Mouse (Mus musculus): ENCODE measurements at regions not wholly inside any gene's neighbourhood (a gene's known extent, or its start where the extent isn't known, plus 50 kb on each side); places are given as distances from the start of the nearest gene placed in this dataset.
A peak's percentile ranks its signal among the peaks of the same experiment; 100 is the strongest.

DNA sequence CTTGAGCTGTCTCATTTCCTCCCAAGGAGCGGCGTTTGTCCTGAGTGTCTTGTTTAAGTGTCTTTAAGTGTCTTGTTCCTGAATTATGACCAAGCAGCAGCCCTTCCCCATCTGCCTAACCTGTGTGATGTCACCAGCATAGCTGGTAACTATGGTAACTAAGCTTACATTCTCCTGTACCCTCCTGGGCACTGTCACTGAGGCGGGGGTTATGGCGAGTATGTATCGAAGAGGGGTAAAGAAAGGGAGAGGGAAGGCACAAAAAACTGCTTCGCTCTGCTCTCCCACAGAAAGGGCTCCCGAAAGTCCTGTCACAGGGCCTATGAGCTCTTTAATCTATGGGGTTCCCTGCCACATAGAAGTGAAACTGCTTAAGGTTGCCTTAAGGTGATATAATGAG lies 89.6 kb downstream of the Ppp4r2 start:
- peaks cover 8% of the 10 kb centered on the region for H3K27me3 ChIP-seq
- DNase-seq (ENCODE audit: low read depth, low spot score) (no peak), ATAC-seq (no peak)
- CTCF ChIA-PET = no interaction called here
- POLR2A ChIA-PET = no interaction called here
- TF ChIP-seq CTCF (IDR thresholded peaks at IDR 0.05) = no peak
- in situ Hi-C loops (cut with MboI; ENCODE audit: low pct_unique_long_range_greater_than_20kb) = no loop called here

DNA sequence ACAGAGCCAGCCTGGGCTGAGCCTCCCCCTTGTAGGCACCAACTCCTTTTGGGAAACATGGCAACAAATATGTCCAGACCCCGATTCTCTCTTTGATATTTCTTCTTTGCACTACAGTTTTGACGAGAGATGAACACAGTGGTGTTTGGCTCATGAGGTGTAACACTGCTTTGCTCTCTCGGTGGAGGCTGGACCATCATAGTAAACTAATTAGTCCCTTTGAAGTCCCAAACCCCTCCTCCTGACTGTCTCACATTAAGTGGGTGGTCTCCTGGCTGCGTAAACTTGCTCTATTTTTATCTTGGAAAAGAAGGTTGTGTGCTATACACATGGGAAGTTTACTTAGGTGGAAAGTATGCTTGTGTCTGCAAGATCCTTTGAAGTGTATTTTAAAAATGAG lies 90.3 kb downstream of the Ppp4r2 start:
- CTCF ChIA-PET = no interaction called here

DNA sequence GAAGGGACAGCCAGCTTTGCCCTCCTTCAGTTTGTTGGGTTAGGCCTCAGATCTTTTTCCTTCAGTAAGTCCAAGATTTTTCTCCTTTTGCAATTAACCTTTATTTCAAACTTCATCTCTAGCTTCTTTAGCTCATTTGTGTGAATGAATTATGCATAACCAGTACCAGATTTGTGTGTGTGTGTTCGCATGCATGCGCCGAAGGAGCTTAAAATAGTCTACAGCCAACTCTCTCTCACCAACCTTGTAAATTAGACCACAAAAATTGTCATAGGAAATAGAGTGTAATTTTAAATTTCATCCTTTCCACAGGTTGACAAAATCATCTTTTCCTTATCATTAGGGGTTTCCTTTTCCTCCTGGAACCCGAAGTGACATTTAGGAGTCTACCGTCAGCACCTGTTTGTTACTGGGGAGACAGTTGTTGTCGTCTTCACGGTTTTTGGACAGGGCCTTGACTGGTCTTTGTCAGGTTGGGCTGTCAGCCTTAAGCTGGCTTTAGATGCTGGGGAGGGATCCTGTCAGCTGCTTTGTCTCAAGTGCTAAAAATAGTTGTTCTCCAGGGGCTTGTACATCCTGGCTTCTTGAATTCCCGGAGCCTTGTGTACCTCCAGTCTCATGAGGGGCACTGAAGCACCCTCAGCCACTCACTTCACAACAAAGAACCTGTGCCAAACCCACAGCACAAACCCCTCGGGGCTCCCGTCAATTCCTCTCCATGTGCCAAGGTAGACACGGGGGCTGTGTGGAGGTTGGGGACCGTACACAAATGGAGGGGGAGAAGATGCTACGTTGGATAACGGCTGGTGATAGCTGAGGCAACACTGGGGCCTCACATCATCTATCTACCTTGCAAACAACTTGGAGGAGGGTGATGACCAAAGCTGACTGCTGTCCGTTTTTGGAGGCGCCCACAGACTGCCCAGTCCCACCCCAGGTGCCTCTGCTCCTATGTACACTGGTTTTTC lies 95.7 kb downstream of the Ppp4r2 start:
- TF ChIP-seq CTCF (IDR thresholded peaks at IDR 0.05) = no peak
- no peak for ATAC-seq
- CTCF ChIA-PET = no interaction called here
- peaks cover 22% of the 10 kb centered on the region for H3K27me3 ChIP-seq
- no peak for DNase-seq (ENCODE audit: low read depth, low spot score)
- in situ Hi-C loops (cut with MboI; ENCODE audit: low pct_unique_long_range_greater_than_20kb) = no loop called here
- POLR2A ChIA-PET = interaction anchor here (0.9 kb wide), 1 partner anchor 16 kb away, joined by 3 read pairs; no protein-coding TSS in a partner anchor

More for the DNA sequence above, 90.3 kb downstream of the Ppp4r2 start:
- no peak for TF ChIP-seq CTCF (IDR thresholded peaks at IDR 0.05)
- DNase-seq (ENCODE audit: low read depth, low spot score) (no peak), ATAC-seq (no peak)
- H3K27me3 ChIP-seq = peaks cover 8% of the 10 kb centered on the region
- POLR2A ChIA-PET = no interaction called here
- in situ Hi-C loops (cut with MboI; ENCODE audit: low pct_unique_long_range_greater_than_20kb) = no loop called here

DNA sequence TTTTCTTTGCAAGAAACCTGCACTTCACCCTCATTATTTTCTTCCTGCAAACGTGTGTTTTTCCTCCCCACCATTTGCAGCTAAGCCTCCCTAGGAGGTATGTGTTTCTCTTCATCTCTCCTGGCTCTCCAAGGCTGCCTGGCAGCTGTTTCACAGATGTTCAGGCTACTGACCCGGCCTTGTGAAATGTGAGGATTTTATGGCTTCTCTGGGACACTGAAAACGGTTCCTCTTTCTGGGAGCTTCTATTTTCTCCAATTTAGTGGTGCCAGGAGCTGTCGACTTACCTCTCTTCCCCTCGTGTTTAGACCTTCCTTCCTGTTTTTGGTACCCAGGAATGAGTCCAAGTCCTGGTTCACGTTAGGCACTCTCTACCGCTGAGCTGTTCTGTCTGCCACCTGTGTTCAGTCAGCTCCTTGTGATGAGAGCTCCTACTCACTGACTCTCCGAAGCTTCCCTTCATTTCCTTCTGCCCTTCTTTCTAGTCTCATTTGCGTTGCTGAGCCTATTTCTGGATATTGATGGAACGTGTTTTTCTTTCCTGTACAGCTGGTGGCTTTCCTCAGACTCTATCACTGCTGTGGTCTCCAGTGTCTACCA lies 96.4 kb downstream of the Ppp4r2 start:
- H3K27me3 ChIP-seq = peaks cover 22% of the 10 kb centered on the region
- ATAC-seq (no peak), DNase-seq (ENCODE audit: low read depth, low spot score) (no peak)
- in situ Hi-C loops (cut with MboI; ENCODE audit: low pct_unique_long_range_greater_than_20kb) = no loop called here
- CTCF ChIA-PET = no interaction called here
- POLR2A ChIA-PET = interaction anchor here (0.9 kb wide), 1 partner anchor 17 kb away, joined by 3 read pairs; no protein-coding TSS in a partner anchor
- no peak for TF ChIP-seq CTCF (IDR thresholded peaks at IDR 0.05)

- peaks cover 22% of the 10 kb centered on the region for H3K27me3 ChIP-seq
- ATAC-seq (no peak), DNase-seq (ENCODE audit: low read depth, low spot score) (no peak)
- in situ Hi-C loops (cut with MboI; ENCODE audit: low pct_unique_long_range_greater_than_20kb) = no loop called here
- no peak for TF ChIP-seq CTCF (IDR thresholded peaks at IDR 0.05)
- POLR2A ChIA-PET = no interaction called here
- CTCF ChIA-PET = no interaction called here
Measured at GRCm38 (mm10) chr6:100930706-100931105, 97.3 kb downstream of the Ppp4r2 start.

DNA sequence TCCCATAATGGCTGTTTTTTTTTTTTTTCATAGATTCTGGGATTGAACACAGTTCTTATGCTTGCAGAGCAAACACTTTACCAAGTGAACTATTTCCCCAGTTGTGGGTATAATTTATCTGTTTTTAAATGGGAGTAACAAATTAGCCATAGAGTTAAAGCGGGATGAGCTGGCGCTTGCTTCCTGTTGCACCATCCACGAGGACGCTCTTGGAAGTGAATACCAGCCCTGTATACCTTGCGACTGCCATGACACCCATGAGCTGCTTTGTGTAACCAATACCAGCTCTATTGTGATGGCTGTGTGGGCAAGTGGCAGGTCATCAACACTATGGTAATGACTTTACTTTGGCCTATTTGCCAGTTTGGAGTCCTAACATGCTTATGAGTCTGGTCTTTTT lies 101.0 kb downstream of the Ppp4r2 start:
- CTCF ChIA-PET = interaction anchor here (0.6 kb wide), 1 partner anchor 15 kb away, joined by 3 read pairs; no protein-coding TSS in a partner anchor
- ATAC-seq (no peak), DNase-seq (ENCODE audit: low read depth, low spot score) (no peak)
- POLR2A ChIA-PET = no interaction called here
- peaks cover 8% of the 10 kb centered on the region for H3K27me3 ChIP-seq
- in situ Hi-C loops (cut with MboI; ENCODE audit: low pct_unique_long_range_greater_than_20kb) = no loop called here
- TF ChIP-seq CTCF (IDR thresholded peaks at IDR 0.05) = no peak

GRCm38 (mm10) chr6:100937802-100938201 lies 104.4 kb downstream of the Ppp4r2 start:
- DNase-seq (ENCODE audit: low read depth, low spot score) (no peak), ATAC-seq (no peak)
- no peaks in the 10 kb centered on the region for H3K27me3 ChIP-seq
- POLR2A ChIA-PET = interaction anchor here (0.6 kb wide), 1 partner anchor 18 kb away, joined by 3 read pairs; no protein-coding TSS in a partner anchor
- in situ Hi-C loops (cut with MboI; ENCODE audit: low pct_unique_long_range_greater_than_20kb) = no loop called here
- CTCF ChIA-PET = interaction anchor here (0.6 kb wide), 1 partner anchor 16 kb away, joined by 3 read pairs; no protein-coding TSS in a partner anchor
- TF ChIP-seq CTCF (IDR thresholded peaks at IDR 0.05) = no peak

- no peak for ATAC-seq
- no peak for DNase-seq (ENCODE audit: low read depth, low spot score)
- ChIA-PET CTCF (interaction anchor here (0.6 kb wide), 1 partner anchor 16 kb away, joined by 3 read pairs; no protein-coding TSS in a partner anchor), POLR2A (interaction anchor here (0.6 kb wide), 1 partner anchor 19 kb away, joined by 3 read pairs; no protein-coding TSS in a partner anchor)
- no peak for TF ChIP-seq CTCF (IDR thresholded peaks at IDR 0.05)
- no peaks in the 10 kb centered on the region for H3K27me3 ChIP-seq
- in situ Hi-C loops (cut with MboI; ENCODE audit: low pct_unique_long_range_greater_than_20kb) = no loop called here
Measured at GRCm38 (mm10) chr6:100938376-100938775, 105.0 kb downstream of the Ppp4r2 start.

DNA sequence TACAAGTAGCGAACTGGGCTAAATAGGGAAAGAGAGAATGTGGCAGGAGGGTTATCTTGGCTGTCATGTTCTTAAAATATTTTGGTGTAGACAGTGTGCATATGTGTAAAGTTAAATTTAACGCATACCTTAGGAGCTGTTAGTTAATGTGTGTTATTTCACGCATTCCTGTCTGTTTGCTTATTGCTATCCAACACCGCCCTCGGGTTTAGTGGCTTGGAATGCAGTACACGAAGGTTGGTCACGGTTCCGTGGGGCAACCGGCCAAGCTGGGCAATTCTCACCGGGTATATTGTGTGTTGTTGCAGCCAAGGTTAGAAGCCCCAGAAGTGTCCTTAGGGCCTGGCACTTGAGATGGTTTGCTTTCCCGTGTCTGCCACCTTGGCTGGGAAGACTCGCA lies 105.6 kb downstream of the Ppp4r2 start:
- in situ Hi-C loops (cut with MboI; ENCODE audit: low pct_unique_long_range_greater_than_20kb) = no loop called here
- ChIA-PET CTCF (no interaction called here), POLR2A (no interaction called here)
- peak; percentile 78 for ATAC-seq
- H3K27me3 ChIP-seq = no peaks in the 10 kb centered on the region
- no peak for TF ChIP-seq CTCF (IDR thresholded peaks at IDR 0.05)
- no peak for DNase-seq (ENCODE audit: low read depth, low spot score)

DNA sequence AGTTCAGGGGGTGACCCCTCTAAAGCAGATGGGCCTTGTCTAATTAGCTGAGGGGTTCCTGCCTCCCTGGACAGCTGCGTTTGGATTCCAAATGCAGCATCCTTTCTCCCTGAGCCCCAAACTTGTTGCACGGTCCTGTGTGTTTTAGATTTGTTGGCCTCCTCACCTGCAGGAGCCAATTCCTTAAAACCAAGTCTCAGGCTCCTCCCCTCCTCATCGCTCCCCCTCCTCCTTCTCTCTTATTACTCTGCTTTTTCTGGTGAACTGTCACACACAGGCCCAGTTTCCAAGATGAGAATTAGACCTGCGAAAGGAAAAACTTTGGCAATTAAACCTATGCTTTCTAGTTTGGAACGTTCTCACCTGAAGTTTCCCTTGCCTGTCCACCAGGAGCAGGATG lies 106.3 kb downstream of the Ppp4r2 start:
- TF ChIP-seq CTCF (IDR thresholded peaks at IDR 0.05) = no peak
- ChIA-PET POLR2A (no interaction called here), CTCF (no interaction called here)
- ATAC-seq = no peak
- DNase-seq (ENCODE audit: low read depth, low spot score) = no peak
- H3K27me3 ChIP-seq = no peaks in the 10 kb centered on the region
- in situ Hi-C loops (cut with MboI; ENCODE audit: low pct_unique_long_range_greater_than_20kb) = no loop called here

DNA sequence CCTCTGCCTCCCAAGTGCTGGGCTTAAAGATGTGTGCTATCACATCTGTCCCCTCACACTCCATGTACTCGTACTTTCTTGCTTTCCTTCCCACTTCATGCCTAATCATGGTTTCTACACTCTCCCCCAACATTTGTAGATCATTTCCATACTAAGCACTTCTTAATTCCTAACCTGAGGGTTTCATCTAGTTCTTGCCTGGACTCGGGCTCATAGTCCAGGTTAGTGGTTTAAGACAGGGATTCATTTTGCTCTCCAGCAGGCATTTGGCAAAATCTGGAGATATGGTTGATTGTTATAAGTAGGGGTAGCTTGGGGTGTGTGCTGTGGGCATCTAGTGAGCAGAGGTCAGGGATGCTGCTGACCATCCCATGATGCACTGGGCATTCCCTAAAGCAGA lies 108.3 kb downstream of the Ppp4r2 start:
- no peak for ATAC-seq
- in situ Hi-C loops (cut with MboI; ENCODE audit: low pct_unique_long_range_greater_than_20kb) = no loop called here
- CTCF ChIA-PET = no interaction called here
- H3K27me3 ChIP-seq = no peaks in the 10 kb centered on the region
- DNase-seq (ENCODE audit: low read depth, low spot score) = no peak
- POLR2A ChIA-PET = no interaction called here
- TF ChIP-seq CTCF (IDR thresholded peaks at IDR 0.05) = no peak
